In genomic region chr11:85839258-85840030, GRCm38 (mm10) we compare ENCODE assay signal across 14 mouse cellular contexts. TPM values are rescaled to one million over a fixed set of nuclear protein-coding genes. Genes with fewer than 3 reads are reported as not detected.
A peak's percentile ranks its signal among the peaks of the same experiment; 100 is the strongest.
DNase-seq lines count a peak whose midpoint lies in the region; ATAC-seq and TF ChIP-seq lines count a peak whose summit lies in the region.
"Had no signal": no experiment of that assay in that cellular context is flagged by ENCODE, and none has a peak within 500 bp of the region (broad histone marks: within the 10 kb centered on the region; RNA-seq: fewer than 3 reads in every experiment).

No protein-coding gene starts in this region.

- no peaks in the 10 kb centered on the region for H3K36me3 ChIP-seq in heart, embryonic 12.5 days
- no peaks in the 10 kb centered on the region for H3K36me3 ChIP-seq in heart, embryonic 16.5 days (ENCODE audit: control insufficient read depth, insufficient read depth)
- H3K36me3 ChIP-seq in limb, embryonic 15.5 days: no peaks in the 10 kb centered on the region
- H3K36me3 ChIP-seq in liver, postnatal 0 days (replicated peaks; ENCODE audit: insufficient read depth, low read length): no peaks in the 10 kb centered on the region

- ATAC-seq in heart, embryonic 12.5 days (ENCODE audit: insufficient number of reproducible peaks, low FRiP score): no peak
- no peak for ATAC-seq in heart, embryonic 16.5 days (replicated peaks; ENCODE audit: extremely low read depth, insufficient read depth, low FRiP score)
- ATAC-seq in limb, embryonic 15.5 days (ENCODE audit: insufficient number of reproducible peaks, low FRiP score, low TSS enrichment, low read depth): no peak
- ATAC-seq in liver, postnatal 0 days: no peak
- ATAC-seq: CD4-positive, CD25-positive, alpha-beta regulatory T cell, adult 4 months; inflammation-experienced regulatory T-cells, adult 6 months had no signal

- H3K27me3 ChIP-seq in heart, embryonic 12.5 days (replicated peaks): peaks cover 75% of the 10 kb centered on the region
- H3K27me3 ChIP-seq in heart, embryonic 16.5 days (ENCODE audit: control insufficient read depth, insufficient read depth, low read length): peaks cover 66% of the 10 kb centered on the region
- H3K27me3 ChIP-seq in limb, embryonic 15.5 days: peaks cover 75% of the 10 kb centered on the region
- peaks cover 99% of the 10 kb centered on the region for H3K27me3 ChIP-seq in liver, postnatal 0 days (ENCODE audit: insufficient read depth, low read length)

- H3K9me3 ChIP-seq in heart, embryonic 12.5 days (replicated peaks): no peaks in the 10 kb centered on the region
- H3K9me3 ChIP-seq in heart, embryonic 16.5 days (replicated peaks; ENCODE audit: control insufficient read depth, low read length): no peaks in the 10 kb centered on the region
- no peaks in the 10 kb centered on the region for H3K9me3 ChIP-seq in limb, embryonic 15.5 days
- H3K9me3 ChIP-seq in liver, postnatal 0 days (ENCODE audit: low read length): no peaks in the 10 kb centered on the region

- intact Hi-C loops in heart, postnatal 14 days (cut with DNase I): no loop called here

- TF ChIP-seq CTCF in liver, postnatal 0 days (IDR thresholded peaks at IDR 0.05; ENCODE audit: low read depth): no peak

- no peak for DNase-seq in heart, postnatal 14 days
- DNase-seq in Muller cell, postnatal 12 days (ENCODE audit: inconsistent ontology term): peak; percentile 43
- DNase-seq in liver, postnatal 0 days: no peak
- DNase-seq in right cerebral cortex, postnatal 10 days (ENCODE audit: low spot score in 2 of 2): no peak
- DNase-seq in adrenal gland, adult (ENCODE audit: inconsistent age in 2 of 2, low spot score in 1 of 2): no peak
- DNase-seq: right cerebral cortex, adult 18-20 months; thymus, adult 2 months had no signal

- H3K4me3 ChIP-seq in heart, embryonic 12.5 days: peak overlapping the region; percentile 9; the same call in 1 of the 2 replicates
- H3K4me3 ChIP-seq in heart, embryonic 16.5 days (ENCODE audit: low read length): peak overlapping the region; percentile 5; the same call in 1 of the 2 replicates
- H3K4me3 ChIP-seq in limb, embryonic 15.5 days: peak overlapping the region; percentile 63
- H3K4me3 ChIP-seq in liver, postnatal 0 days (ENCODE audit: low read depth, low read length): no peak overlapping the region

- no peak overlapping the region for H3K9ac ChIP-seq in heart, embryonic 12.5 days
- no peak overlapping the region for H3K9ac ChIP-seq in heart, embryonic 16.5 days (ENCODE audit: low read length)
- no peak overlapping the region for H3K9ac ChIP-seq in limb, embryonic 15.5 days
- H3K9ac ChIP-seq in liver, postnatal 0 days (replicated peaks): no peak overlapping the region

- no peak for TF ChIP-seq EP300 in liver, postnatal 0 days (IDR thresholded peaks at IDR 0.05; ENCODE audit: low read depth)

- WGBS in heart, embryonic 12.5 days: 32% methylated on average over 7 of the region's 7 CpGs
- WGBS in heart, embryonic 16.5 days: 51% methylated on average over 7 of the region's 7 CpGs
- 47% methylated on average over 7 of the region's 7 CpGs for WGBS in limb, embryonic 15.5 days
- 14% methylated on average over 7 of the region's 7 CpGs for WGBS in liver, postnatal 0 days (ENCODE audit: insufficient replicate concordance)

- peak overlapping the region; percentile 93 for H3K4me2 ChIP-seq in heart, embryonic 12.5 days
- H3K4me2 ChIP-seq in heart, embryonic 16.5 days (ENCODE audit: low read depth, low read length): peak overlapping the region; percentile 33; the same call in 1 of the 2 replicates
- peak overlapping the region; percentile 33 for H3K4me2 ChIP-seq in limb, embryonic 15.5 days
- no peak overlapping the region for H3K4me2 ChIP-seq in liver, postnatal 0 days (ENCODE audit: low read depth, low read length)

- no peak overlapping the region for H3K27ac ChIP-seq in heart, embryonic 12.5 days (ENCODE audit: poor library complexity, severe bottlenecking)
- no peak overlapping the region for H3K27ac ChIP-seq in heart, embryonic 16.5 days (ENCODE audit: low read length)
- H3K27ac ChIP-seq in limb, embryonic 15.5 days: peak overlapping the region; percentile 17; the same call in 1 of the 2 replicates
- no peak overlapping the region for H3K27ac ChIP-seq in liver, postnatal 0 days (ENCODE audit: low read depth)

- peaks cover 55% of the 10 kb centered on the region for H3K4me1 ChIP-seq in heart, embryonic 12.5 days (replicated peaks)
- peaks cover 30% of the 10 kb centered on the region for H3K4me1 ChIP-seq in heart, embryonic 16.5 days (ENCODE audit: control insufficient read depth, insufficient read depth, low read length)
- H3K4me1 ChIP-seq in limb, embryonic 15.5 days: peaks cover 59% of the 10 kb centered on the region
- H3K4me1 ChIP-seq in liver, postnatal 0 days (ENCODE audit: insufficient read depth): peaks cover 21% of the 10 kb centered on the region

RNA-seq across cellular contexts. Expression of gene Tbx2, which starts 7.1 kb away (rescaled TPM):
- polyA plus RNA-seq in heart, embryonic 12.5 days (2016; fragmentation: Nextera tagmentation; extraction: Ambion mirVana): 3.2 TPM in 2 replicates
- total RNA-seq in heart, postnatal 14 days (2021): 10 to 100 TPM; 11.8 to 14.5 TPM
- polyA plus RNA-seq in heart, embryonic 16.5 days (2015; fragmentation: Nextera tagmentation; extraction: Ambion mirVana): 1.4 and 3.3 TPM in 2 replicates
- 3.4 and 4.1 TPM in 2 replicates for polyA plus RNA-seq in limb, embryonic 15.5 days (2015; fragmentation: Nextera tagmentation; extraction: Ambion mirVana)
- polyA plus RNA-seq in liver, postnatal 0 days (2015; fragmentation: Nextera tagmentation; extraction: Ambion mirVana): 0.66 and 0.75 TPM in 2 replicates
- polyA plus RNA-seq: CD4-positive, CD25-positive, alpha-beta regulatory T cell, adult 4 months; inflammation-experienced regulatory T-cells, adult 6 months had no signal

RNA-seq across cellular contexts. Expression of gene Gm11444, which starts 10.7 kb away (rescaled TPM):
- polyA plus RNA-seq in heart, embryonic 12.5 days (2016; fragmentation: Nextera tagmentation; extraction: Ambion mirVana): not detected in 2 replicates
- not detected for total RNA-seq in heart, postnatal 14 days (2021)
- not detected in 2 replicates for polyA plus RNA-seq in heart, embryonic 16.5 days (2015; fragmentation: Nextera tagmentation; extraction: Ambion mirVana)
- not detected in 2 replicates for polyA plus RNA-seq in limb, embryonic 15.5 days (2015; fragmentation: Nextera tagmentation; extraction: Ambion mirVana)
- not detected in 2 replicates for polyA plus RNA-seq in liver, postnatal 0 days (2015; fragmentation: Nextera tagmentation; extraction: Ambion mirVana)
- total RNA-seq: common myeloid progenitor, adult 5-6 weeks had no signal
- polyA plus RNA-seq: inflammation-experienced regulatory T-cells, adult 6 months; liver, embryonic 11.5 days; thymus, adult 2 months had no signal

RNA-seq across cellular contexts. Expression of gene Tbx4, which starts 46.8 kb away (rescaled TPM):
- polyA plus RNA-seq in heart, embryonic 12.5 days (2016; fragmentation: Nextera tagmentation; extraction: Ambion mirVana): 0.49 and 0.94 TPM in 2 replicates
- under 1 TPM in 1 of 2 experiments, not detected in 1; 0.14 TPM for total RNA-seq in heart, postnatal 14 days (2021)
- polyA plus RNA-seq in heart, embryonic 16.5 days (2015; fragmentation: Nextera tagmentation; extraction: Ambion mirVana): 0.72 and 5.0 TPM in 2 replicates
- polyA plus RNA-seq in limb, embryonic 15.5 days (2015; fragmentation: Nextera tagmentation; extraction: Ambion mirVana): 14.9 and 21.9 TPM in 2 replicates
- polyA plus RNA-seq in liver, postnatal 0 days (2015; fragmentation: Nextera tagmentation; extraction: Ambion mirVana): not detected in 2 replicates
- total RNA-seq: common myeloid progenitor, adult 5-6 weeks had no signal
- polyA plus RNA-seq: CD4-positive, CD25-positive, alpha-beta regulatory T cell, adult 4 months; inflammation-experienced regulatory T-cells, adult 6 months had no signal
